Mouse (Mus musculus): ENCODE measurements at regions not wholly inside any gene's neighbourhood (a gene's known extent, or its start where the extent isn't known, plus 50 kb on each side); places are given as distances from the start of the nearest gene placed in this dataset.

DNA sequence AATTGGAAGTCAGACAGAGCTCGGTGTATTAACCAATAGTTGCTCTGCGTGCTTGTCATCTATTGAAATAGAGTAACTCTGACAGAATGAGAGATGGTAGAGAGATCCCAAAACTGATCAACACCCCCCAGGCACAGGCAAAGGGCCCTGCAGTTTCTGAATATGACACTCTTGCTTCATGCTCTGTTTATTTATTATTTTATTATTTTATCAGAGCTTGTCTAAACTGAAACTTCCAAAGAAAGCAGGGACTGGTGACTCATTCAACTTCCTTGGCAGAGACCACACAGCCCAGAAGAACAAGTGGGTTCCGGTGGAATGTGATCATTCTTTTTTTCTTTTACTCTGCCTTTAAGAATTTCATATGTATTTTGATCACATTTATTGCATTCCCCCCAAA, 697.1 kb downstream of the Kcnj2 start:
- TF ChIP-seq TCF12 (IDR thresholded peaks at IDR 0.05; ENCODE audit: insufficient read depth, poor library complexity, severe bottlenecking) (no peak), MYOG (IDR thresholded peaks at IDR 0.05; ENCODE audit: control insufficient read depth in 1 of 3, insufficient read depth in 1 of 3, insufficient read length in 2 of 3, low read depth in 2 of 3) (no peak), REST (IDR thresholded peaks at IDR 0.05; ENCODE audit: insufficient read depth, insufficient read length) (no peak), MAX (IDR thresholded peaks at IDR 0.05; ENCODE audit: low read depth) (no peak), E2F4 (IDR thresholded peaks at IDR 0.05; ENCODE audit: insufficient read depth) (no peak), USF1 (IDR thresholded peaks at IDR 0.05; ENCODE audit: low read depth) (no peak), TCF3 (IDR thresholded peaks at IDR 0.05; ENCODE audit: insufficient read length, low read depth) (no peak)

GRCm38 (mm10) chr11:111766371-111767011, 700.5 kb downstream of the Kcnj2 start:
- Histone ChIP-seq H3K36me3 (ENCODE audit: control insufficient read depth, insufficient read depth) (no peaks in the 10 kb centered on the region), H3K27me3 (ENCODE audit: control insufficient read depth, insufficient read depth, insufficient read length) (no peaks in the 10 kb centered on the region), H3K4me2 (ENCODE audit: low read depth) (no peak overlapping the region), H3ac (ENCODE audit: control insufficient read depth, insufficient read length) (no peak overlapping the region), H3K4me3 (no peak overlapping the region), H3K79me2 (ENCODE audit: control insufficient read depth, insufficient read depth) (no peaks in the 10 kb centered on the region)
- TF ChIP-seq REST (IDR thresholded peaks at IDR 0.05; ENCODE audit: insufficient read depth, insufficient read length) = no peak
- no peak for TF ChIP-seq E2F4 (IDR thresholded peaks at IDR 0.05; ENCODE audit: insufficient read depth)
- no peak for TF ChIP-seq TCF12 (IDR thresholded peaks at IDR 0.05; ENCODE audit: insufficient read depth, poor library complexity, severe bottlenecking)
- TF ChIP-seq TCF3 (IDR thresholded peaks at IDR 0.05; ENCODE audit: insufficient read length, low read depth) = no peak

More for the DNA sequence above, 697.1 kb downstream of the Kcnj2 start:
- Histone ChIP-seq H3K27me3 (ENCODE audit: control insufficient read depth, insufficient read depth, insufficient read length) (no peaks in the 10 kb centered on the region), H3ac (ENCODE audit: control insufficient read depth, insufficient read length) (no peak overlapping the region), H3K79me2 (ENCODE audit: control insufficient read depth, insufficient read depth) (no peaks in the 10 kb centered on the region), H3K36me3 (ENCODE audit: control insufficient read depth, insufficient read depth) (no peaks in the 10 kb centered on the region), H3K4me3 (no peak overlapping the region), H3K4me2 (ENCODE audit: low read depth) (peak overlapping the region; percentile 36)

- Histone ChIP-seq H3K4me2 (ENCODE audit: low read depth) (no peak overlapping the region), H3K79me2 (ENCODE audit: control insufficient read depth, insufficient read depth) (no peaks in the 10 kb centered on the region), H3K27me3 (ENCODE audit: control insufficient read depth, insufficient read depth, insufficient read length) (no peaks in the 10 kb centered on the region), H3K4me3 (no peak overlapping the region), H3K36me3 (ENCODE audit: control insufficient read depth, insufficient read depth) (no peaks in the 10 kb centered on the region), H3ac (ENCODE audit: control insufficient read depth, insufficient read length) (no peak overlapping the region)
- TF ChIP-seq POLR2A (IDR thresholded peaks at IDR 0.05; ENCODE audit: insufficient read length, low read depth) = no peak
- TF ChIP-seq TCF12 (IDR thresholded peaks at IDR 0.05; ENCODE audit: insufficient read depth, poor library complexity, severe bottlenecking) = no peak
- no peak for TF ChIP-seq MYOD1 (IDR thresholded peaks at IDR 0.05; ENCODE audit: control insufficient read depth in 1 of 3, insufficient read length in 2 of 3, low read depth in 2 of 3)
These were observed 701.0 kb downstream of the Kcnj2 start for GRCm38 (mm10) chr11:111767012-111767392.

GRCm38 (mm10) chr11:111774108-111774679, 708.2 kb downstream of the Kcnj2 start:
- no peak for TF ChIP-seq USF1 (IDR thresholded peaks at IDR 0.05; ENCODE audit: low read depth)
- TF ChIP-seq POLR2A (IDR thresholded peaks at IDR 0.05; ENCODE audit: insufficient read length, low read depth) = no peak
- no peak for TF ChIP-seq REST (IDR thresholded peaks at IDR 0.05; ENCODE audit: insufficient read depth, insufficient read length)
- TF ChIP-seq CEBPB (IDR thresholded peaks at IDR 0.05; ENCODE audit: insufficient read depth, poor library complexity, severe bottlenecking) = no peak
- TF ChIP-seq MAX (IDR thresholded peaks at IDR 0.05; ENCODE audit: low read depth) = no peak
- TF ChIP-seq E2F4 (IDR thresholded peaks at IDR 0.05; ENCODE audit: insufficient read depth) = no peak
- TF ChIP-seq TCF12 (IDR thresholded peaks at IDR 0.05; ENCODE audit: insufficient read depth, poor library complexity, severe bottlenecking) = no peak
- no peak for TF ChIP-seq POLR2AphosphoS2 (IDR thresholded peaks at IDR 0.05; ENCODE audit: insufficient read length, low read depth)
- no peak for TF ChIP-seq TCF3 (IDR thresholded peaks at IDR 0.05; ENCODE audit: insufficient read length, low read depth)
- no peak for TF ChIP-seq MYOG (IDR thresholded peaks at IDR 0.05; ENCODE audit: control insufficient read depth in 1 of 3, insufficient read depth in 1 of 3, insufficient read length in 2 of 3, low read depth in 2 of 3)
- no peaks in the 10 kb centered on the region for H3K36me3 ChIP-seq (ENCODE audit: control insufficient read depth, insufficient read depth)
- H3K4me3 ChIP-seq = no peak overlapping the region
- H3K27me3 ChIP-seq (ENCODE audit: control insufficient read depth, insufficient read depth, insufficient read length) = no peaks in the 10 kb centered on the region
- no peaks in the 10 kb centered on the region for H3K79me2 ChIP-seq (ENCODE audit: control insufficient read depth, insufficient read depth)
- H3ac ChIP-seq (ENCODE audit: control insufficient read depth, insufficient read length) = no peak overlapping the region
- no peak overlapping the region for H3K4me2 ChIP-seq (ENCODE audit: low read depth)

DNA sequence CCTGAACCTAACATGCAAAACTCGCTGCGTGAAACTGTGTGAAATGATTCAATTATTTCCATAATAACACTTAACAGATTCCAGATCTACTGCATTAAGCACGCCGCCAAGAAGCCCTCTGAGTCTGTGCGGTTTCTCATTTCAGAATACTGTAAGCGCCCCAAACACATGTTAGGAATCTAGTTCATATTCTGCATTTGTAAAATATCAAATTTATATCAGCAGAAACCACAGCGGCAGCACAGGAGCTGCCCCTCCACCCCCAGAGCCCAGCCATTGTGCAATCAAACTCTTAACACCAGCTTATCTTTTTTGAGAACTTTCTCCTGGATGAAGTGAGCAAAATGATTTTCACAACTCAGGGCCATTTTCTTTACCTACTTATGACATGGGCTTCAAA, 715.4 kb downstream of the Kcnj2 start:
- Histone ChIP-seq H3ac (ENCODE audit: control insufficient read depth, insufficient read length) (no peak overlapping the region), H3K36me3 (ENCODE audit: control insufficient read depth, insufficient read depth) (no peaks in the 10 kb centered on the region), H3K4me2 (ENCODE audit: low read depth) (peak overlapping the region; percentile 49), H3K4me3 (no peak overlapping the region), H3K27me3 (ENCODE audit: control insufficient read depth, insufficient read depth, insufficient read length) (no peaks in the 10 kb centered on the region), H3K79me2 (ENCODE audit: control insufficient read depth, insufficient read depth) (no peaks in the 10 kb centered on the region)
- TF ChIP-seq POLR2AphosphoS2 (IDR thresholded peaks at IDR 0.05; ENCODE audit: insufficient read length, low read depth) (no peak), CEBPB (IDR thresholded peaks at IDR 0.05; ENCODE audit: insufficient read depth, poor library complexity, severe bottlenecking) (peak; percentile 79)
